Mouse (Mus musculus): ENCODE data around the gene Tpk1.

Tpk1 gene

DNA sequence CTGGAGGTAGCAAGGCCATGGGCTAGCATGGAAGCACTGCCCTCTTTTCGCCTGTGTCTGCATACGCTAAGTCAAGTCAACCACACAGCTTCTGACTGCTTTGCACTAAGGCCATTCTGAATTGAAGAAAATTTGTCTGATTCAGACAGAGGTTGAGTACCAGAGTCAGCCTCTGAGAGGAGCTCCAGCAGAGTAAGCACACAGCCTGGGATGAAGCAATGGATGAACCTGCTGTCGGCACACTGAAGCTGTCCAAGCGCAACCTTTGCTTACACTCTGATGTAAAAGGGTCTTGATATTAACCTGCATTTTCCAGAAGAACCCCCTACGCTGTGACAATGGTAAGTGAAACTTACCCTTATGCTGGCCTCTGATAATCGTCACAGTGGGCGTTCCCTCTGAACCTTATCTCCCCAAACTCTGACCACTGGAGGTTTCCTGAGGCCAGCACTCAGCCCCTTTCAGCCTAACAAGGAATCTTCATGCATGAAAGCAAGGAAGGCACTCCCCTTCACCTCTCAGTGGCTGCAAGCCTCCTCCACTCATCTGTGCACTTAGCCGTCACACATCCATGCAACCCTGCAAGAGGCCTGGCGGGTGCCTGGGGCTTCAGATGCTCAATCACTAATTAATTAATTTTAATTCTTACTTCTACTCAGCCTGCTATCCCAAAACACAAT, 311.4 kb downstream of the Tpk1 start:
- DNase-seq (ENCODE audit: low read depth, low spot score) = no peak

- DNase-seq (ENCODE audit: low read depth, low spot score) = no peak
Measured at GRCm38 (mm10) chr6:43353446-43353845, 312.6 kb downstream of the Tpk1 start.

DNA sequence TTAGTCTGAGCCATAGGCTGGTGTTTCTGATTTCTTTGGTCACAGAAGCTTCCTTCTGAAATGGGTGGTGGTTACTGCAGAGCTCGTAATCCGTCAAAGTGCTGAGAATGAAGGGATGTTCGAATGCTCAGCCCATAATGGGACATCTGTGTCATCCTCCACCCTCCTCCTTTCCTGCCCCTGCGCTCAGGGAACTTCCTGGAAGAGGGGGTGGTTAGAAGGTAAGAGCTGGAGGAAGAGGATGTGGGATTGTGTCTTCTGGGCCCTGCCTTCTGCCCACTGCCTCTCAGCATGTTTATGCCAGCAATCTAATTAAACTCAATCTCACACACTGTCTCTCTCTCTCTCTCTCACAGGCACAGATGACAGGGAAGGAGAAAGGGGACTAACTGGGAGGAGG, 317.0 kb downstream of the Tpk1 start:
- peak; percentile 4 for DNase-seq (ENCODE audit: low read depth, low spot score)

- no peak for DNase-seq (ENCODE audit: low read depth, low spot score)
Measured at GRCm38 (mm10) chr6:43347637-43348036, 318.4 kb downstream of the Tpk1 start.

DNA sequence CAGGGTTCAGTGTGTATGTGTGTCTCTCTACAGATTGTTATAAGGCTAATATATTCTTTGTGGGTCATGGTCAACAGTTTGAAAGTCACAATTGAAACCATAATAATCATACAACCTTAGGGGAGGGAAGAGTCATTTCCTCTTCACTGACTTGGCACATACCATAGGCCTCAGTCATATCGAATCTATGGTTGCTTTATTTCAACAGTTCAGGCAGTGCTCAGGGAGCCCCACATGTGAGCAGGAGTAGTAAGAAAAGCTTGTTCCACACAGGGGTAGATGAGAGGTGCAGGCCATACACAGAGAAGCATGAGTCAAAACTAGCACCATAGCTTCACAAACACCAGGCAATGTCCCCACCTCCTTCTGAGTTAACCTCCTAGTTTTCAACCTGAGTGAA, 323.1 kb downstream of the Tpk1 start:
- no peak for DNase-seq (ENCODE audit: low read depth, low spot score)

DNA sequence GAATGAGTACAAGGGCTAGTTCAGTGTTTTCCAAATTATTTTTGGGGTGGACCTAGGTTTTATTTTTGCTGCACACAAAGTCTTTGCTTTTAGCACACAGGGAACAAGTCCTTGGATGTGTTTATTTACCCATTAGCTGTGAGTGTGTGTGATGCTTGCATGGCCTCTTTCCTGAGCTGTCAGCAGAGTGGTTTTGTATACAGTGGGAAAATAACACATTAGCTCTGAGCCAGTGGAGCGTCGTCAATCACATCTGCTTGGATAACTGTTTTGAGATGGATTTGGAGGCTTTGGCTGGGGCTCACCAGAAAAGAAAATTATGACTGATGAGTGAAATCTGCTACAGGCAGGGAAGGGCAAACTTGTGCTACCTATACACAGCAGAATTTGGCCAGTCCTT, 323.7 kb downstream of the Tpk1 start:
- no peak for DNase-seq (ENCODE audit: low read depth, low spot score)

GRCm38 (mm10) chr6:43338804-43339203, 327.3 kb downstream of the Tpk1 start:
- DNase-seq (ENCODE audit: low read depth, low spot score) = no peak

- DNase-seq (ENCODE audit: low read depth, low spot score) = no peak
Measured at GRCm38 (mm10) chr6:43337491-43337961, 328.6 kb downstream of the Tpk1 start.

GRCm38 (mm10) chr6:43335619-43336234, 330.4 kb downstream of the Tpk1 start:
- no peak for DNase-seq (ENCODE audit: low read depth, low spot score)

DNA sequence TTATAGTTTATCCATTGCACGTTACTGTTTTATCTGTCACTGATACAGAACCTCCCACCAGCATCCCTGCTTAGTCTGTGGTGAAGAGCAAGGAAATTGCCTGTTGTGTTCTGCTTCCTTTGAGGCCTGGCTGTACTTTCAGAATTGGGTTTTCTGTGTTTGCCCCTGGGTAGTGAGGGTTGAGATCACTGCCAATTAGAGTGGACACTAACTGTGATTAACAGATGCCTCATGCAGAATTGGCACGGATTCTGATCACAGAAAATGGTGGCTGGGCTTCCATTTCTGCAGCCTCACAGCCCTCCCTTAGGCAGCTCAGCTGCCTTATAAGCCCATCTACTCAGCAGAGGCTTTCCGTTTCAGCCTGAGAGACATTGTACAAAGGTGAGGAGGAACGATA, 332.6 kb downstream of the Tpk1 start:
- no peak for DNase-seq (ENCODE audit: low read depth, low spot score)

DNA sequence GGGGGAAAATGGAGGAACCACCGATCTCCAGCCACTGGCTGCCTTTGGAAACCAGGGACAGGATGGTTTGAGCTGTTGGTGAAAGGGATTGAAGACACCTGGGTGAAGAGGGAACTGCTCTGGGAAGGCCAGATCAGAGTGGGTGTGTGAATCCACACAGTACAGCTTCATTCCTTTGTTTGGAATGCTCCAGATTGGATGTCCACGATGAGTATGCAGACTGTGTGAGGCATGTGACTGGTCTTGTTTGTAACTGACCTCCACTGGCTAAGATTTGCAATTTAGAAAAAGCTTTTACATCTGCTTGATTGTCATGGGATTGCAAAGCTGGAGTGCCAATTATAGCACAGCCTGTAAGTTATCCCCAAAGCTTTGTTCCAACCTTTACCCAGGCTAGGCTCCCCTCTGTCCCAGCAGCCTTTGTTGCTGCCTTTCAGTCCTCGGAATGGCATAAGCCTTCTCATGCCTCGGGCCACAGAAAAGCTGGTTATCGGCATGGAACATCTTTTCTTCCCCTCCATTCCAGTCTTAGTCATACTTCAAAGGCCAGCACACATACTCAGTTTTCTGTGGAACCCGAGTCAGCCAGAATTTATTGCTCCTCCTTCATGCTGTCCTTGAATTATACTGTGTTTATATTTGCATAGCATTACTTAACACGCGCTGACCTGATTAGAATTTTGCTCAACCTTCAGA, 353.0 kb downstream of the Tpk1 start:
- no peak for DNase-seq (ENCODE audit: low read depth, low spot score)

DNA sequence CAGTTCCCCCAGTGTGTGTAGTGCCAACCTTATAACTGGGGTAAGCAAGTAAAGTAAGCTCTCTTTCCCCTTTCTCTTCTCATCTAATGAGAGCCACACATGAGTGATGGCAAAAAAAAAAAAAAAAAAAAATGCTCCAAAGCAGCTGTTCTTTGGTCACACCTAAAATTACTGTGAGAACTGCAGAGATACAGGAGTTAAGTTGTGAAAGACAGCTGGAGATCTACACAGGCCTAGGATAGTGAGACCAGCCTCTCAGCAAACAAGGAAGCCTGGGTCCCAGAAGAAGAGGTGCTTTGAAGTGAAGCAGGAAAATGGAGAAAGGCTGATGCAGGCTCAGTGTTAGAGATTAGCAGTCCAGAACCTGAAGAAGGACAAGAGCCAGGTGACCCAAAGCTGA, 353.5 kb downstream of the Tpk1 start:
- no peak for DNase-seq (ENCODE audit: low read depth, low spot score)

DNA sequence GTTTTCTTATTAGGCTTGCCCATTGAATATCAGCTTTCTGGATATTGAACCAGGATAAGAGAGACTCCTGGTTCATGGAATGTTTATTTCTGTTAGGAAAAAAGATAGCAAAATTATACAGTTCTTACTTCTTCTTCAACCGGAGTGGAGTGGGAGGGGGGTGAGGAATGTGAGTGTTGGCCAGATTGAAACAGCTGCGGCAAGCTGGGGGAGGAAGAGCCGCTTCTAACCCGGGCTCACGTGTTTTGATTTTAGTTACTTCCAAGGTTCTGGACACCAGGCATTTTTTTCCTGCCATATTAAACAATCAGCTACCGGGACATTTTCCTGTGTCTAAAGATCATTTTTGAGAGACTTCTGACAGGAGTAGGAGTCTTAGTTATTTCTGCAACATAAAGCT, 356.0 kb downstream of the Tpk1 start:
- DNase-seq (ENCODE audit: low read depth, low spot score) = no peak

- no peak for DNase-seq (ENCODE audit: low read depth, low spot score)
Measured at GRCm38 (mm10) chr6:43309454-43309853, 356.6 kb downstream of the Tpk1 start, which contains the start of gene Nobox. Nobox (minus strand) TSS chr6:43309554.

DNA sequence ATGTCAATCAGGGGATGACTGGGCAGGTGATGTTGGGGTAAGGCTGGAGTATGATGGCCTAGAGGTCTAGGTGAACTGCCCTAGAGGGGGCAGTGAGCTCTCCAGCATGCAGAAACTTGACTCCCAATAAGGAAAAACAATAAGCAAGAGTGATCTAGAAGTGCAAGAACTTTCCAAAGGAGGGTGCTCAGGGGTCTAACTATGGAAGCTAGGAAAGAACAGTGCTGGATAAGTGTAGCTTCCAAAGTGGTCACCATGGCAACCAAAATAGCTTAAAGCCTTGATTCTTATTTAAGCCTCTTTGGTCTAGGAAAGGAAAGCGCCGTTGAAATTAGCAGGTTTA, 368.6 kb downstream of the Tpk1 start:
- DNase-seq (ENCODE audit: low read depth, low spot score) = no peak

DNA sequence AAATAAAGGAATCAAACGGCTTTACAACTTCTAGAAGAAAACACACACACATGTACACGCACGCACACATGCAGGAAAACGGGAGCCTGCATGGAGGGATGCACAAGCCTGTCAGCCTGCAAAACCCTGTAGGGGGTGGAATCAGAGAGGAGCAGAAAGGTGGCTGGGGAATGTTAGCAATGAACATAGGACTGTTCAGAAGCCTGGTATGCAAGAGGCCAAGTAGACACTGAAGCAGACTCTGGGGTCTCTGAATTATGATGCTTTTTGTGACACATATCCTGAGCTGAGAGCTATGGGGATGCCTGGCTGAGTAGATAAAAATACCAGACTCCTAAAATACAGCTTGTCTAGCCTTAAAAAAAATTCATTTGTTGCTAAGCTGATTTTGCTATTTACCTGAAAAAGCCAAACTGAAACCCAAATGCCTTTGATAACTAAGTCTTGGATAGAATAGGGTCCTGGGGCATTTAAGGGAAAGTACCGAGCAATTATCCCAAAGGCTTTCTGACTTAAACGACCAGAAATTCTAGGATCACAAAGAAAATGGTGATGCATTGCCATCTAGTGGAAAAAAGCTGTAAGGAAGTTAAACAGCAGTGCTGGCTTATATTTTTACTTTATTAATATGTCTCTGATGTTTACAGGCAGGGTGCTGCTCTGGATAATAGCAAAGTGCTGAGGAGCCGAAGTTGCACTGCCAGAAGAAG, 369.1 kb downstream of the Tpk1 start:
- no peak for DNase-seq (ENCODE audit: low read depth, low spot score)

- no peak for DNase-seq (ENCODE audit: low read depth, low spot score)
Measured at GRCm38 (mm10) chr6:43295908-43296307, 370.2 kb downstream of the Tpk1 start.
